Mouse (Mus musculus) cerebellum, adult 9-11 months (tissue): ENCODE results near the gene Mbd6.

Source experiments
- DNase-seq: peaks from one replicate; pipeline ENCODE4 v3.0.0; 2022

Gene Mbd6

GRCm38 (mm10) chr10:127261706-127262547, 26.9 kb downstream of the Mbd6 start:
- DNase-seq, result peak; percentile 49

DNA sequence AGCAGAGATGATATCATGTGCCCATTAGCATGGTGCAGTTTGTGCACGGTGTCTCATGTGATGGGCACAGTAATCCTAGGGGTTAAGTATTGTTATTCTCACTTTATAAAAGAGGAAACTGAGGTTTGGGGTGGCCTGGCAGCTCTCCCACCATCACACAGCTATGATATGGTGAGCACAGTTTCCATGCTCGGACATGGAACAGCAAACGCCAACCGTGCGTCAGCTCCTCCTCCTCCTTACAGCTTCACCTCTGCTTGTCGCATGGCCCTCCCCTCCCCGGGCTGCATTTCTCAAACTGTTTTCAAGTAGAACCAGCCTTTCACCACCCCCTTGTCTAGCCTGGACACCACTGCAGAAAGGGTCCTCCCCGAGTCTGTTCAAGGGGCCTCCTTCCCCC, 30.3 kb downstream of the Mbd6 start:
- peak; percentile 30 for DNase-seq

GRCm38 (mm10) chr10:127257790-127258189, 31.0 kb downstream of the Mbd6 start:
- DNase-seq, result peak; percentile 47

DNA sequence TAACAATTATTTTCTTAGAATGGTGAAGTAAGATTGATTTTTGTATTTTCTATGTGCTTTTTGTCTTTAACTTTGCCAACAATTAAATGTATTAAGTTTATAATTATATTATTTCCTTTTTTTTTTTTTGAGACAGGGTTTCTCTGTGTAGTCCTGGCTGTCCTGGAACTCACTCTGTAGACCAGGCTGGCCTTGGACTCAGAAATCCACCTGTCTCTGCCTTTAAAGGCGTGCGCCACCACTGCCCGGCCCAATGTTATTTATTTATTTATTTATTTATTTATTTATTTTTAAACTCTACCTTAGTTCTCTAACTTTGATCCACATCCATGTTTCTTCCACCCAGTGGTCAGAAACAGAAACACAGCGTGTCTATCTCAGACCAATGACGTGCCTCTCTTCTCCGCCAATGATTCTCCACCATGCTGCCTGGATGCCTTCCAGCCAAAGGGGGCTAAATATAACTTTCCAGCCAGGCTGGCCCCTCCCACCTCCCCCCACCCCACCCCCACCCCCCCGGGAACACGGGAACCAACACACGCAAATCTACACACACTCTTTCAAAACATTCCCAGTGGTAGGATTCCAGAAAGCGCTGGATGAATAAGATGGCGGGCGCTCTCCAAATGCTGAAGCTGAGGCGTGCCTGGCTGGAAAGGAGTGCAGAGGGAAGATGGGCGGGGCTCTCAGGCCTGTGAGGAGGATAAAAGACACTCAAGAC, 33.0 kb downstream of the Mbd6 start:
- DNase-seq, result peak; percentile 32

DNA sequence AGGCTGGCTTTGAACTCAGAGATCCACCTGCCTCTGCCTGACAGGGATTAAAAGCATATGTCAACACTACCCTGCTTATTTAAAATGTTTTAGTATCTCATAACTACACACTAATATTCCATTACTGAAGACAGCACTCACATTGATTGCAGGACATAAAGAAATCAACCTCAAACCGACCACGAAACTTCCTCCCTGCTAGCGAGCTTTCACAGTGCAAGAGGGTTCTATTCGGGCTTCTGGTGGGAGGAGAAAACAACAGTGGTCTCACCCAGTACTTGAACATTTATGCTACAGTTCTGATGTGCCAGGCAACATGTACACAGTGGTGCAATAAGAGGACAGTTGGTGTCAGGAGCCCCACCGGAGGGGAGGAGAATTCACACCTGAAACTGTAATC, 38.0 kb downstream of the Mbd6 start:
- DNase-seq, result no peak

DNA sequence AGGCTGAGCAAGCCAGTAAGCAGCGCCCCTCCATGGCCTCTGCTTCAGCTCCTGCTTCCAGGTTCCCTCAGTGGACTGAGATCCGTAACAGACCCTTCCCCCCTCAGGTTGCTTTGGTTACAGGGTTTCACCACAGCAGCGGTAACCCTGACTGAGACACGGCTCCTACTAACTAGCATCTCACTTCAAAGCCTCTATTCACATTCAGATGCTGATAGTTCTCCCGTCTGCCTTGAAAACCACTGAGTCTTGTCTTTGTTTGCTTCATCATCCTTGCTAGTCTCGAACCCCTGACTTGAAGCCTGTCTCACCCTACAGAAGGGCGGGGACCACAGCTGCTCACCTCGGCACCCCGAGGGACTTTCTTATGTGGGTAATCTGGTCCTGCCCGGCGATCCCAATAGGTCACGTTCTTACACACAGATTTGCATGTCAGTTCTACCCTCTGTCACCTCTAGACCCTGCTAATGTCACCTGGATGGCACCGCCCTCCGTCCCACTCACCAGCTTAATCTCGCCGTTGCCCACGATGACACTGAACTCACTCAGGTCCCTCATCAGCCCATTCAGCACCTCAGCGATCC, 50.5 kb downstream of the Mbd6 start:
- DNase-seq, result no peak

GRCm38 (mm10) chr10:127236541-127236940, 52.3 kb downstream of the Mbd6 start:
- no peak for DNase-seq

DNA sequence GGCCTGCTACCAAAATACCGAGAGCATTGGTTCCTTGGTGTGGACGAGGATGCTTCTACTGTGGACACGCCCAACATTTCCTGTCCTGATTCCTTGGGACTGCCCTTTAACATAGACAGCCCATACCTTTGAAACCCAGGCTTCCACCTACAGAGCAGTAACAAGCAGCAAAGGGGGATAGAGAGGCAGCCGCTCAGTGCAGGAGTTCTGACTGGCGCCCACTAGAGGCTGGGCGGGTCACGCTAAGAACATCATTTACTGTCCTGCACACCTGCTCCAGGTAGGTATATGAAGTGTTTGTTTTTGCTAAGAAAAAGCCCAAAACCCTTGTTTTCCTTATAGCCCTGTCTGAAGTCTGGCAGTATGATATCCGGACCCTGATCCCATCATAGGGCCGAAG, 55.7 kb downstream of the Mbd6 start:
- DNase-seq, result no peak
